Mouse (Mus musculus): ENCODE results near the gene Slc16a6. TPM values are rescaled to one million over a fixed set of nuclear protein-coding genes. Genes with fewer than 3 reads are reported as not detected.

Gene Slc16a6
- polyA plus RNA-seq, 1 experiment from 2014 or later: 13.3 TPM

- no peaks in the 10 kb centered on the region for H3K4me1 ChIP-seq (ENCODE audit: control insufficient read depth, insufficient read depth, low read length)
- 63% methylated on average over 2 of the region's 2 CpGs for WGBS
- no peak overlapping the region for H3K4me2 ChIP-seq (ENCODE audit: low read depth, low read length)
- no peak overlapping the region for H3K27ac ChIP-seq (ENCODE audit: low read length)
- H3K4me3 ChIP-seq (replicated peaks; ENCODE audit: low read length): no peak overlapping the region
- H3K9ac ChIP-seq (ENCODE audit: low read length): no peak overlapping the region
- no peak for ATAC-seq (ENCODE audit: insufficient read depth, low FRiP score)
- H3K27me3 ChIP-seq (ENCODE audit: control insufficient read depth, insufficient read depth, low read length): no peaks in the 10 kb centered on the region
- no peaks in the 10 kb centered on the region for H3K36me3 ChIP-seq (ENCODE audit: control insufficient read depth, insufficient read depth, low read length)
- no peaks in the 10 kb centered on the region for H3K9me3 ChIP-seq (replicated peaks; ENCODE audit: control insufficient read depth, low read length)
Observed at GRCm38 (mm10) chr11:109489763-109490162, 16.4 kb upstream of the Slc16a6 start.

GRCm38 (mm10) chr11:109487991-109488684, 14.7 kb upstream of the Slc16a6 start:
- H3K27ac ChIP-seq (ENCODE audit: low read length): peak overlapping the region; percentile 45; the same call in 1 of the 2 replicates
- no peak overlapping the region for H3K4me2 ChIP-seq (ENCODE audit: low read depth, low read length)
- peak; percentile 70; the same call in 1 of the 2 replicates for ATAC-seq (ENCODE audit: insufficient read depth, low FRiP score)
- H3K36me3 ChIP-seq (ENCODE audit: control insufficient read depth, insufficient read depth, low read length): no peaks in the 10 kb centered on the region
- H3K9me3 ChIP-seq (replicated peaks; ENCODE audit: control insufficient read depth, low read length): no peaks in the 10 kb centered on the region
- WGBS: 63% methylated on average over 10 of the region's 10 CpGs
- no peaks in the 10 kb centered on the region for H3K4me1 ChIP-seq (ENCODE audit: control insufficient read depth, insufficient read depth, low read length)
- no peak overlapping the region for H3K9ac ChIP-seq (ENCODE audit: low read length)
- H3K27me3 ChIP-seq (ENCODE audit: control insufficient read depth, insufficient read depth, low read length): no peaks in the 10 kb centered on the region
- no peak overlapping the region for H3K4me3 ChIP-seq (replicated peaks; ENCODE audit: low read length)

GRCm38 (mm10) chr11:109487111-109487510, 13.7 kb upstream of the Slc16a6 start:
- WGBS: 38% methylated on average over 1 of the region's 1 CpGs
- H3K9me3 ChIP-seq (replicated peaks; ENCODE audit: control insufficient read depth, low read length): no peaks in the 10 kb centered on the region
- ATAC-seq (ENCODE audit: insufficient read depth, low FRiP score): no peak
- no peak overlapping the region for H3K4me2 ChIP-seq (ENCODE audit: low read depth, low read length)
- H3K27ac ChIP-seq (ENCODE audit: low read length): no peak overlapping the region
- no peak overlapping the region for H3K4me3 ChIP-seq (replicated peaks; ENCODE audit: low read length)
- no peaks in the 10 kb centered on the region for H3K27me3 ChIP-seq (ENCODE audit: control insufficient read depth, insufficient read depth, low read length)
- no peaks in the 10 kb centered on the region for H3K4me1 ChIP-seq (ENCODE audit: control insufficient read depth, insufficient read depth, low read length)
- H3K36me3 ChIP-seq (ENCODE audit: control insufficient read depth, insufficient read depth, low read length): no peaks in the 10 kb centered on the region
- H3K9ac ChIP-seq (ENCODE audit: low read length): no peak overlapping the region

DNA sequence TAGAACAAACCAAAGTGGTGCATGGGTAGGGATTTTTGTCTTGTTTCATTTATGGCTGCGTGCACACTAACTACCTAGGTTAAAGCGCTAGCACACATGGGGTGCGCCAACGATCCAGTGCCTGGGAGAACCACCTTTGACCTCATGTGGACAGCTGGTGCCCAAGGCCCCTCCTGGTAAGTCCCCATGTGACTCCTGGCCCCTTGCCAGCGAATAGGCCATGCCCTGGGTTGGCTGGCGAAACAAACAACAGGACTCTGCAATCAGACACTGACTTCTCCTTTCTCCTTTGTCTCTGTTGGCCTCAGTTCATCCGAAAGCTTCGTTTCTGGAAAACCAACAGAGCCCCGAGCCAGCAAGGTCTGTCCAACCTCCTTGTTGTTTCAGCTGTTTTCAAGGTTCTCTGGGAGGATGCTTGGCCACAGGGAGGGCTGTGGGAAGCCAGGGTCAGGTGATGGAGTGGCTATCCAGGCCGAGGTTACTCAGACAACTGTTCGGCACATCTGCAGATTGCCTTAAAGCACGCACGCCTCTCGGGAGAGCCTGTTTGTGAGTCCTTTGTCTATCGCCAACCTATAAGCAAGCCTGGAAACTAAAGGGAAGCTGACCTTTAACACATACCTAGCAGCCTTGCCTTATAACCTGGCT, 12.1 kb upstream of the Slc16a6 start:
- Histone ChIP-seq H3K27ac (ENCODE audit: low read length) (no peak overlapping the region), H3K27me3 (ENCODE audit: control insufficient read depth, insufficient read depth, low read length) (no peaks in the 10 kb centered on the region), H3K36me3 (ENCODE audit: control insufficient read depth, insufficient read depth, low read length) (no peaks in the 10 kb centered on the region), H3K9me3 (replicated peaks; ENCODE audit: control insufficient read depth, low read length) (no peaks in the 10 kb centered on the region), H3K9ac (ENCODE audit: low read length) (no peak overlapping the region), H3K4me2 (ENCODE audit: low read depth, low read length) (no peak overlapping the region), H3K4me3 (replicated peaks; ENCODE audit: low read length) (no peak overlapping the region), H3K4me1 (ENCODE audit: control insufficient read depth, insufficient read depth, low read length) (no peaks in the 10 kb centered on the region)
- no peak for ATAC-seq (ENCODE audit: insufficient read depth, low FRiP score)
- 85% methylated on average over 15 of the region's 15 CpGs for WGBS

DNA sequence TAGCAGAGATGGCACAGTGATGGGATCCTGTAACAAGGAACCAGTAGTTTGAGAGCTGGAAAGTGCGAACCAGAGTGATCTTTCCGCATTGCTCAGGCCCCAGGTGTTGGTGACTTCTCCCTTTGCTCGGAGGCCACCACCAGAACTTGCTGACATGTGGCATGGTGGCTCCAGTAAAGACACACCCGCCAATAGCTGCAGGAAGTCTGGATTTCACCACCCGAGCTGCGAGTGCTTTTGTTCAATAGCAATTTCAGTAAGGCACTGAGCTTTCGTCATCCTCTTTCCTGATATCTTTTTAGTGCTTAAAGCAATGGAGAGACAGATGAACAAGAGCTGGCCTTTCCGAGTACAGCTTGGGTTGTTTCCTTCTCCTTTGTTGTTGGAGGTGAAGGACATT, 7.0 kb upstream of the Slc16a6 start:
- 72% methylated on average over 8 of the region's 8 CpGs for WGBS

GRCm38 (mm10) chr11:109479575-109480285, 6.3 kb upstream of the Slc16a6 start:
- no peak overlapping the region for H3K4me3 ChIP-seq (replicated peaks; ENCODE audit: low read length)
- no peaks in the 10 kb centered on the region for H3K9me3 ChIP-seq (replicated peaks; ENCODE audit: control insufficient read depth, low read length)
- H3K4me1 ChIP-seq (ENCODE audit: control insufficient read depth, insufficient read depth, low read length): 0 out of 2 replicates have a peak, but pooled peaks cover 3% of the 10 kb centered on the region
- no peaks in the 10 kb centered on the region for H3K27me3 ChIP-seq (ENCODE audit: control insufficient read depth, insufficient read depth, low read length)
- no peak overlapping the region for H3K27ac ChIP-seq (ENCODE audit: low read length)
- no peak overlapping the region for H3K4me2 ChIP-seq (ENCODE audit: low read depth, low read length)
- H3K9ac ChIP-seq (ENCODE audit: low read length): no peak overlapping the region
- ATAC-seq (ENCODE audit: insufficient read depth, low FRiP score): no peak
- 60% methylated on average over 16 of the region's 16 CpGs for WGBS
- H3K36me3 ChIP-seq (ENCODE audit: control insufficient read depth, insufficient read depth, low read length): no peaks in the 10 kb centered on the region

More for the DNA sequence above, 7.0 kb upstream of the Slc16a6 start:
- no peak overlapping the region for H3K4me2 ChIP-seq (ENCODE audit: low read depth, low read length)
- H3K27ac ChIP-seq (ENCODE audit: low read length): no peak overlapping the region
- H3K4me1 ChIP-seq (ENCODE audit: control insufficient read depth, insufficient read depth, low read length): 0 out of 2 replicates have a peak, but pooled peaks cover 3% of the 10 kb centered on the region
- no peak overlapping the region for H3K4me3 ChIP-seq (replicated peaks; ENCODE audit: low read length)
- H3K36me3 ChIP-seq (ENCODE audit: control insufficient read depth, insufficient read depth, low read length): no peaks in the 10 kb centered on the region
- H3K27me3 ChIP-seq (ENCODE audit: control insufficient read depth, insufficient read depth, low read length): no peaks in the 10 kb centered on the region
- ATAC-seq (ENCODE audit: insufficient read depth, low FRiP score): no peak
- H3K9ac ChIP-seq (ENCODE audit: low read length): no peak overlapping the region
- no peaks in the 10 kb centered on the region for H3K9me3 ChIP-seq (replicated peaks; ENCODE audit: control insufficient read depth, low read length)

GRCm38 (mm10) chr11:109477606-109478380, 4.4 kb upstream of the Slc16a6 start:
- Histone ChIP-seq H3K4me1 (ENCODE audit: control insufficient read depth, insufficient read depth, low read length) (0 out of 2 replicates have a peak, but pooled peaks cover 3% of the 10 kb centered on the region), H3K4me3 (replicated peaks; ENCODE audit: low read length) (no peak overlapping the region), H3K27me3 (ENCODE audit: control insufficient read depth, insufficient read depth, low read length) (no peaks in the 10 kb centered on the region), H3K9ac (ENCODE audit: low read length) (no peak overlapping the region), H3K9me3 (replicated peaks; ENCODE audit: control insufficient read depth, low read length) (no peaks in the 10 kb centered on the region), H3K27ac (ENCODE audit: low read length) (no peak overlapping the region), H3K36me3 (ENCODE audit: control insufficient read depth, insufficient read depth, low read length) (no peaks in the 10 kb centered on the region), H3K4me2 (ENCODE audit: low read depth, low read length) (no peak overlapping the region)
- no peak for ATAC-seq (ENCODE audit: insufficient read depth, low FRiP score)
- WGBS: 45% methylated on average over 16 of the region's 16 CpGs

GRCm38 (mm10) chr11:109476653-109477052, 3.3 kb upstream of the Slc16a6 start:
- no peak overlapping the region for H3K4me3 ChIP-seq (replicated peaks; ENCODE audit: low read length)
- ATAC-seq (ENCODE audit: insufficient read depth, low FRiP score): no peak

More at GRCm38 (mm10) chr11:109476653-109477052, 3.3 kb upstream of the Slc16a6 start:
- no peak overlapping the region for H3K4me2 ChIP-seq (ENCODE audit: low read depth, low read length)
- H3K27ac ChIP-seq (ENCODE audit: low read length): no peak overlapping the region
- H3K36me3 ChIP-seq (ENCODE audit: control insufficient read depth, insufficient read depth, low read length): no peaks in the 10 kb centered on the region
- H3K9me3 ChIP-seq (replicated peaks; ENCODE audit: control insufficient read depth, low read length): no peaks in the 10 kb centered on the region
- H3K27me3 ChIP-seq (ENCODE audit: control insufficient read depth, insufficient read depth, low read length): no peaks in the 10 kb centered on the region
- no peak overlapping the region for H3K9ac ChIP-seq (ENCODE audit: low read length)
- WGBS: 60% methylated on average over 6 of the region's 6 CpGs
- H3K4me1 ChIP-seq (ENCODE audit: control insufficient read depth, insufficient read depth, low read length): peaks cover 9% of the 10 kb centered on the region; the same call in 1 of the 2 replicates
